Mouse (Mus musculus): ENCODE results near the gene Dyrk1b. TPM values are rescaled to one million over a fixed set of nuclear protein-coding genes. Genes with fewer than 3 reads are reported as not detected.
"Not testable (repeated sequence)": the region's sequence is repeated elsewhere in the genome, so short reads cannot be mapped to it uniquely, and the experiment has no call there.

Dyrk1b gene
- 2.1 and 2.7 TPM in 2 replicates for polyA plus RNA-seq (2015; fragmentation: Nextera tagmentation; extraction: Ambion mirVana)

DNA sequence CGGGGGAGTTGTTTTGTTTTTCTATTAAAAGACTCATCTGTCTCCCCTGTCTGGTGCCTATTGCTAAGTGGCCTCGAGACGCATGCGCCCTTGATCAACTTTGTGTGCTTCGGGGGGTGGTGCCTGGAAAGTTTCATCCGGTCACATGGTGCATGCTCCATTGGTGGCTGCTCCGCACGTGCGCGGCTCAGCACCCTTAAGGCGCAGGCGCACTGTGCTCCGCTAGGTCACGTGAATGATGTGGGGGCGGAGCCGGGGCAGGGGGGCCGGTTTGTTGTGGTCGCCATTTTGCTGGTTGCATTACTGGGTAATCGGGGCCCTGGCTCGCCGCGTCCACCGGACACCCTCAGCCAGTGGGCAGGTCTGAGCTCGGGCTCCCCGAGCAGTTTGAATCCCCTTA, at the start of gene Dyrk1b:
Gene Dyrk1b, plus strand, starts transcription at position 242 of the 400 bp plus-strand sequence.
- Histone ChIP-seq H3K27ac (ENCODE audit: low read length) (peak within 1 kb of the TSS; percentile 83), H3K36me3 (ENCODE audit: control insufficient read depth, insufficient read depth) (peaks cover 35% of the 10 kb centered on the region), H3K4me3 (ENCODE audit: low read depth, low read length) (peak within 1 kb of the TSS; percentile 95), H3K9ac (ENCODE audit: low read depth, low read length) (peak within 1 kb of the TSS; percentile 83), H3K9me3 (replicated peaks; ENCODE audit: control insufficient read depth, low read length) (no peaks in the 10 kb centered on the region), H3K27me3 (ENCODE audit: control insufficient read depth, insufficient read depth, low read depth, low read length) (no peaks in the 10 kb centered on the region), H3K4me2 (ENCODE audit: low read depth, low read length) (peak within 1 kb of the TSS; percentile 99), H3K4me1 (ENCODE audit: control insufficient read depth, low read depth, low read length) (peaks cover 15% of the 10 kb centered on the region)
- ATAC-seq (ENCODE audit: low read depth) = peak; percentile 77
- WGBS (ENCODE audit: insufficient replicate concordance) = under 1% methylated on average over 25 of the region's 25 CpGs

DNA sequence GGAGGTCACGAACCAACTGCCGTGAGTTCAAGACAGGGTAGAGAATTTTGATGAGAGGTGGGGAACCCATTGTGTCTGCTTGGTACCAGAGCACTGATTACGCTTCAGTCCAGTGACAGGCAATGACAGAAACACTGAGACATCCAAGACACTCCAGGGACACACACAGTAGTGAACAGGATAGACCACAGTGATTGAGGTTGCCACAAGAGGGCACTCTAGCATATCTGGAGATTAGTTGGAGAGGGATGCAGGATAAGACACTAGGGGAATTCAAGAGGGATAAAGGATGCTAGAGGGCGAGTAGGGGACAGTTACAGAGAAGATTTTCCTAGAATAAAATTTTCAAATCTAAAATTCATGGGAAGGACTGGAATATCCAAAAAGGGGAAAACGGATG, 41.7 kb upstream of the Dyrk1b start:
- Histone ChIP-seq H3K27ac (ENCODE audit: low read length) (no peak overlapping the region), H3K9me3 (replicated peaks; ENCODE audit: control insufficient read depth, low read length) (no peaks in the 10 kb centered on the region), H3K4me2 (ENCODE audit: low read depth, low read length) (no peak overlapping the region), H3K9ac (ENCODE audit: low read depth, low read length) (no peak overlapping the region), H3K27me3 (ENCODE audit: control insufficient read depth, insufficient read depth, low read depth, low read length) (no peaks in the 10 kb centered on the region), H3K4me3 (ENCODE audit: low read depth, low read length) (no peak overlapping the region), H3K4me1 (ENCODE audit: control insufficient read depth, low read depth, low read length) (no peaks in the 10 kb centered on the region), H3K36me3 (ENCODE audit: control insufficient read depth, insufficient read depth) (no peaks in the 10 kb centered on the region)
- WGBS (ENCODE audit: insufficient replicate concordance) = 46% methylated on average over 5 of the region's 5 CpGs
- ATAC-seq (ENCODE audit: low read depth) = no peak

- Histone ChIP-seq H3K9me3 (replicated peaks; ENCODE audit: control insufficient read depth, low read length) (no peaks in the 10 kb centered on the region), H3K36me3 (ENCODE audit: control insufficient read depth, insufficient read depth) (no peaks in the 10 kb centered on the region), H3K27ac (ENCODE audit: low read length) (no peak overlapping the region), H3K9ac (ENCODE audit: low read depth, low read length) (no peak overlapping the region), H3K27me3 (ENCODE audit: control insufficient read depth, insufficient read depth, low read depth, low read length) (no peaks in the 10 kb centered on the region), H3K4me3 (ENCODE audit: low read depth, low read length) (no peak overlapping the region), H3K4me1 (ENCODE audit: control insufficient read depth, low read depth, low read length) (no peaks in the 10 kb centered on the region), H3K4me2 (ENCODE audit: low read depth, low read length) (no peak overlapping the region)
- ATAC-seq (ENCODE audit: low read depth) = no peak
- WGBS (ENCODE audit: insufficient replicate concordance) = 3% methylated on average over 3 of the region's 3 CpGs
Measured at GRCm38 (mm10) chr7:28148263-28148662, 31.0 kb upstream of the Dyrk1b start.

- Histone ChIP-seq H3K27me3 (ENCODE audit: control insufficient read depth, insufficient read depth, low read depth, low read length) (no peaks in the 10 kb centered on the region), H3K9me3 (replicated peaks; ENCODE audit: control insufficient read depth, low read length) (no peaks in the 10 kb centered on the region), H3K4me2 (ENCODE audit: low read depth, low read length) (no peak overlapping the region), H3K27ac (ENCODE audit: low read length) (no peak overlapping the region), H3K4me1 (ENCODE audit: control insufficient read depth, low read depth, low read length) (no peaks in the 10 kb centered on the region), H3K4me3 (ENCODE audit: low read depth, low read length) (no peak overlapping the region), H3K36me3 (ENCODE audit: control insufficient read depth, insufficient read depth) (no peaks in the 10 kb centered on the region), H3K9ac (ENCODE audit: low read depth, low read length) (no peak overlapping the region)
- WGBS (ENCODE audit: insufficient replicate concordance) = 64% methylated on average over 1 of the region's 1 CpGs
- no peak for ATAC-seq (ENCODE audit: low read depth)
Measured at GRCm38 (mm10) chr7:28149841-28150240, 29.4 kb upstream of the Dyrk1b start.

- Histone ChIP-seq H3K9ac (ENCODE audit: low read depth, low read length) (no peak overlapping the region), H3K4me3 (ENCODE audit: low read depth, low read length) (no peak overlapping the region), H3K4me1 (ENCODE audit: control insufficient read depth, low read depth, low read length) (no peaks in the 10 kb centered on the region), H3K4me2 (ENCODE audit: low read depth, low read length) (no peak overlapping the region), H3K9me3 (replicated peaks; ENCODE audit: control insufficient read depth, low read length) (no peaks in the 10 kb centered on the region), H3K27me3 (ENCODE audit: control insufficient read depth, insufficient read depth, low read depth, low read length) (no peaks in the 10 kb centered on the region), H3K36me3 (ENCODE audit: control insufficient read depth, insufficient read depth) (no peaks in the 10 kb centered on the region), H3K27ac (ENCODE audit: low read length) (no peak overlapping the region)
- WGBS (ENCODE audit: insufficient replicate concordance) = 10% methylated on average over 13 of the region's 13 CpGs
- ATAC-seq (ENCODE audit: low read depth) = no peak
Measured at GRCm38 (mm10) chr7:28151584-28152221, 27.6 kb upstream of the Dyrk1b start.

GRCm38 (mm10) chr7:28153595-28153994, 25.7 kb upstream of the Dyrk1b start:
- not testable (repeated sequence) for H3K4me2 ChIP-seq (ENCODE audit: low read depth, low read length); H3K27me3 ChIP-seq (ENCODE audit: control insufficient read depth, insufficient read depth, low read depth, low read length); H3K9ac ChIP-seq (ENCODE audit: low read depth, low read length); ATAC-seq (ENCODE audit: low read depth); H3K36me3 ChIP-seq (ENCODE audit: control insufficient read depth, insufficient read depth); H3K4me1 ChIP-seq (ENCODE audit: control insufficient read depth, low read depth, low read length); H3K27ac ChIP-seq (ENCODE audit: low read length); H3K4me3 ChIP-seq (ENCODE audit: low read depth, low read length); H3K9me3 ChIP-seq (replicated peaks; ENCODE audit: control insufficient read depth, low read length)
- WGBS (ENCODE audit: insufficient replicate concordance) = 12% methylated on average over 5 of the region's 5 CpGs

DNA sequence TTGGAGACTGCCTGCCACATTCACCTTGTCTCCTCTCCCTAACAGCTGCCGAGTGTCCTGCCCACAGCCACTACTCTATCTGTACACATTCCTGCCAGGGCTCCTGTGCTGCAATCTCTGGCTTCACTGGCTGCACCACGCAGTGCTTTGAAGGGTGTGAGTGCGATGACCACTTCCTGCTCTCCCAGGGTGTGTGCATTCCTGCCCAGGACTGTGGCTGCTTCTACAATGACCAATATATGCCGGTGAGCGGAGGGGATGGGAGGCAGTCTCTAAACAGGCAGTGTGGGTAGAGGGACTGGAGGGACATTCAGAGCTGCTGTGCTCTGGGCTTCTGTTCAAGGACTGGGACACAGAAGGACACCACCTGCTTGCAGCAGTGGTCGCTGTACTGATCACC, 20.0 kb upstream of the Dyrk1b start:
- H3K9ac ChIP-seq (ENCODE audit: low read depth, low read length) = no peak overlapping the region

DNA sequence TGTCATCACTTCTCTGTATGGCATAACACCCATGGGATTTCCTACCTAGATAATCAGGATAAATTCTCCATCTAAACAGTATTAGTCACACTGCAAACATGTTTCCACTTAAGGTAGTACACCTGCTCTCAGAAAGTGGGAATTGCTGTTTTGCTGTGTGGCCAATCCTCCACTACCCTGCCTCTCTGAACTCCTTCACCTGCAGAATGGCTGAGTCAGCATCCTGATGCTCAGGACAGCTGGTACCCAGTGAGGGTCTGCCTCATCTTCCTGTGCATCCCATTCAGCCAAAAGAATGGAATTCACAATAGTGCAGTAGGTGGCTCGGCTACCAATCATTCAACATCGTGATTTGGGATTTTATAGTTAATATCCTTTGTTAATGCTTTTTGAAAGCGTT, 19.4 kb upstream of the Dyrk1b start:
- no peak overlapping the region for H3K4me3 ChIP-seq (ENCODE audit: low read depth, low read length)
- 70% methylated on average over 3 of the region's 3 CpGs for WGBS (ENCODE audit: insufficient replicate concordance)

More for the DNA sequence above, 20.0 kb upstream of the Dyrk1b start:
- H3K4me1 ChIP-seq (ENCODE audit: control insufficient read depth, low read depth, low read length) = no peaks in the 10 kb centered on the region
- no peaks in the 10 kb centered on the region for H3K9me3 ChIP-seq (replicated peaks; ENCODE audit: control insufficient read depth, low read length)
- no peak overlapping the region for H3K4me3 ChIP-seq (ENCODE audit: low read depth, low read length)
- no peak overlapping the region for H3K4me2 ChIP-seq (ENCODE audit: low read depth, low read length)
- H3K27ac ChIP-seq (ENCODE audit: low read length) = no peak overlapping the region
- H3K36me3 ChIP-seq (ENCODE audit: control insufficient read depth, insufficient read depth) = no peaks in the 10 kb centered on the region
- no peak for ATAC-seq (ENCODE audit: low read depth)
- WGBS (ENCODE audit: insufficient replicate concordance) = 28% methylated on average over 6 of the region's 6 CpGs
- H3K27me3 ChIP-seq (ENCODE audit: control insufficient read depth, insufficient read depth, low read depth, low read length) = no peaks in the 10 kb centered on the region

DNA sequence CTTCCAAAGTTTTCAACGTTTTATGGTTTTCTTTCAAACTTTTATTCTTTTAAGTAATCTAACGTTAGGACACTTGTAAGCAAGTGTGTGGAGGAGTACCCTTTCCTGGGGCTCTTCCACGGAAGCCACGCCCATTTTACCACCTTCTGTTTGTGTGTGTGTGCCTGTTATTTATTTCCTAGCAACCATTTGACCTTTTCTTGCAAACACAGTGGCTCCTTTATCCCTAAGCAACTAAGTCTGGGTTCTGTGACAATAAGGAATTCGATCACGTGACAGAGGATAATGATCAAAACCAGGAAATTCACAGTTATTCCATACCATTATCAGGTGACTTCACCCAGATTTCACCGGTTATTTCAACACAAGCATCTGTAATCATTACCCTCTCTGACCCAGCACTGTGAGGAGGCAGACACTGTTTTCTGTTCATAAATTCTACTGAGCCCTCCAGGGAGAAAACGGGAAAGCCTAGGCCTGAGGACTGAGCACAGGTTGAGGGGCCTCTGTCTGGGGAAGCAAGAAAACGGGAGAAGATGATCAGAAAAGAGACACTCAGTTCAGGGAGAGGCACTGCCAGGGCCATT, 18.0 kb upstream of the Dyrk1b start:
- Histone ChIP-seq H3K4me2 (ENCODE audit: low read depth, low read length) (no peak overlapping the region), H3K4me3 (ENCODE audit: low read depth, low read length) (no peak overlapping the region), H3K27me3 (ENCODE audit: control insufficient read depth, insufficient read depth, low read depth, low read length) (no peaks in the 10 kb centered on the region), H3K4me1 (ENCODE audit: control insufficient read depth, low read depth, low read length) (no peaks in the 10 kb centered on the region), H3K9ac (ENCODE audit: low read depth, low read length) (no peak overlapping the region), H3K27ac (ENCODE audit: low read length) (no peak overlapping the region), H3K36me3 (ENCODE audit: control insufficient read depth, insufficient read depth) (no peaks in the 10 kb centered on the region), H3K9me3 (replicated peaks; ENCODE audit: control insufficient read depth, low read length) (peaks cover 4% of the 10 kb centered on the region)
- 46% methylated on average over 9 of the region's 9 CpGs for WGBS (ENCODE audit: insufficient replicate concordance)
- no peak for ATAC-seq (ENCODE audit: low read depth)

More for the DNA sequence above, 19.4 kb upstream of the Dyrk1b start:
- Histone ChIP-seq H3K36me3 (ENCODE audit: control insufficient read depth, insufficient read depth) (no peaks in the 10 kb centered on the region), H3K27me3 (ENCODE audit: control insufficient read depth, insufficient read depth, low read depth, low read length) (no peaks in the 10 kb centered on the region), H3K27ac (ENCODE audit: low read length) (no peak overlapping the region), H3K4me1 (ENCODE audit: control insufficient read depth, low read depth, low read length) (no peaks in the 10 kb centered on the region), H3K9ac (ENCODE audit: low read depth, low read length) (no peak overlapping the region), H3K4me2 (ENCODE audit: low read depth, low read length) (no peak overlapping the region), H3K9me3 (replicated peaks; ENCODE audit: control insufficient read depth, low read length) (no peaks in the 10 kb centered on the region)
- ATAC-seq (ENCODE audit: low read depth) = no peak
